Mouse (Mus musculus) heart, adult 11 months (tissue): ENCODE results near the gene Lin7a.

Experiments used
- DNase-seq: peaks from one replicate; pipeline ENCODE4 v3.0.0; 2022

The Lin7a gene

GRCm38 (mm10) chr10:107341151-107341550, 69.7 kb downstream of the Lin7a start:
- DNase-seq: no peak

DNA sequence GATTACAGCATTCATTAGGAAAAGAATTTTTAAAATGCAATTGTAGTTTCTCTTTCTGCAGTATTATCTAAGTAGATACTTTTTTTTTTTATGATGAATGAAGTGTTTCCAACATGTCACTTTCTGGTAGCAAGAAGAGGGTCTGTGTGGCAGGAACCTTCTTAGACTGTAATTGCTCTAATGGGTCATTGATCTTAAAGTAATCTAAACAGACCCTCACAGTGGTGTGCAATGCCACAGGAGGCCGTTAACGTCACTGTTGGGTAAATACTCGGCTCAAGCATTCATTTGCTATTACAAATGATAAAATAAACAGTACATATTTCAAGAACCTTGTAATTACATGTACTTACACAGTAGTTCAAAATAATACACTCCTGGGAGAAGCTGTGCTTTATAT, 72.7 kb downstream of the Lin7a start:
- no peak for DNase-seq

DNA sequence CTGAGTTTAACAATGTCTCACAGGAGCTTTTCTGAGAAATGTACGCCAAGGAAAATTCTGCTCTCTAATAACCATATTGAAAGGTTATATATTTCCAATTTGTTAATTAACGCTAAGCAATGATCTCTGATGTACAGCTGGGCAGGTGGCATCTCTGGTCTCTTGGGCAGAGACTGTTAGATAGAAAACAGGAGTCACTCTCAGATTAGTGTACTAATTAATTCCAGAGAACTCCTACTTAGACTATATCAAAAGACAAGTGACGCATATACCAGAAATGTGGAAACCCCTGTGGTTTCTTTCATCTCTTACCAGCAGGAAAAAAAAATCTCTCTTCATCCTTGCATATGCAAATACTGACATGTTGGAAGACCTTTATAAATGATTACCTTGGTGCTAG, 76.4 kb downstream of the Lin7a start:
- no peak for DNase-seq

- no peak for DNase-seq
Measured at GRCm38 (mm10) chr10:107351696-107352485, 80.4 kb downstream of the Lin7a start.

DNA sequence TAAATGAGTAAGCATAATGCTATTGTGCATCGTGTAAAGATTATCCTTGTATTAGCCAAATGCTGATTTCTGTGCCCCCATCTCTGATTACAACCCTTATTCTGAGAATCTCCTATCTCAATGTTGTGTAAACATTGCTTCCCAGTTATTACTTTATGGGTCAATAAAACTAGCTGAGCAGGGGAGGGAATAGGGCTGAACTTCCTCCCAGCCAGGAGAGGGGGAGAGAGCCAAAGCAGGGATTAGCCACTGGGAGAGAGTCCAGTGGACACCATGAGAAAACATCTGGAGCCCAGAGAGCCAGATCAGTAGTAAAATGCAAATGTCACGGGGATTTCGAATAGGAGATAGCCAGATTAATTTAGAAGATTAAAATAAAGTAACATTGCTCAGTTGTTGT, 82.0 kb downstream of the Lin7a start:
- no peak for DNase-seq

DNA sequence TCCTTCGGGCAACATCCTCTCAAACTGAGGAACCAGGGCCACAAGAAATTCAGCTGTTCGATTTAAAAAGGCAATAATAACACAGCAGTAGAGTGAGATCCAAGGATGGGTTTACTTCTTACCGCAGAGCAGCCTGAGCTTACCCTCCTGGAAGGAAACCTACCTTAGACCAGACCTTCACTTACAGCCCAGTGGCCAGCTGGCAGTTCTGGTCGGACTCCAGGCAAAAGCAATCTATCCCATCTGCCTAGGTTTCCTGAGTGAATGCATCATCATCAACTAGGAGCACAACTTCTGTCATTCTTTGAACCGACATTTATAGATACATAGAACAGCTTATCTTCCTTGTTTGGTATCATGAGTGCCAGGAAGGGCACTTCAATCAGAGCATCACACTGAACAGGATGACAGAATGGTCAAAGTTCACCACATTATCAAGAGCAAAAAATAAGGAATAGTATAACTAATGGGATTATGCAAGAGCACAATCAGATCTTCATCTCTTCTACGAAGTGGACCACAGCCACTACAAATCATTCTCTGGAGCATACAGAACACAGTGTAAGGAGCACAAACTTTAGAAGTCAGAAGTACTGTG, 87.1 kb downstream of the Lin7a start:
- DNase-seq: no peak

GRCm38 (mm10) chr10:107359296-107359695, 87.8 kb downstream of the Lin7a start:
- no peak for DNase-seq

DNA sequence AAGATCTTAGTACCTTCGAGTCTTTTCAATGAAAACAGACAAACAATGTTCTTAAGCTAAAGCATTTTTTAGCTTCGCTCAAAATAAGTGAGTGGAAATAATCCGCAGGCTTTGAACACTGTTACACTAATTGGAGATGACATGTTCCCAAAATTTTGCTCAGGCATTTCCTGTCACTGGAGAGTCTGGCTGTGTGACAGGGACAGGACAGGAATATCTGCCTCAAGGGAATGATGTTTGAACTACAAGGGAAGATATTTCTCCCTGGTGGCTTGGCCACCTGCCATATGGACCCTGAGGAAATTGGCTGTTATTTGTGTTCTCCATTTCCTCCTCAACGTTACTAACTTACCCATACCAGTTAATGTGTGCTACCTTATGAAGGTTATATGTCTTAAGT, 90.1 kb downstream of the Lin7a start:
- DNase-seq: peak; percentile 95

DNA sequence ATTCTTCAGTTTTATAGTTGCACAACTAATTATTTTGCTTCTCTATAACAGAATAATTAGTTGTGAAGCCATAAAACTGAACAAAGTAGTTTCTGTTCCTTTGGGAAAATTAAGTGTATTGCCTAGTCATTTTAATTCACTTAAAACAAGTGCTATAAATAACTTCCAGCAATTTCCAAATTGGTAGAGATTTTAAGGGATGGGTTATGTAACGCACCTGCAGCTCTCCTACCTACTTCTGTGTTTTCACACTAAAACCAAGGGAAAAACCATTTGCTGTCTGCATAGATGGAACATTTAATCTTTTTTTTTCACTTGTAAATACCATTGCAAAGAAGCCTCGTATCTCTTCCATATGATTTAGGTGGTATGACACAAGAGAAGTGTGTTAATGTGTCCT, 90.5 kb downstream of the Lin7a start:
- no peak for DNase-seq

DNA sequence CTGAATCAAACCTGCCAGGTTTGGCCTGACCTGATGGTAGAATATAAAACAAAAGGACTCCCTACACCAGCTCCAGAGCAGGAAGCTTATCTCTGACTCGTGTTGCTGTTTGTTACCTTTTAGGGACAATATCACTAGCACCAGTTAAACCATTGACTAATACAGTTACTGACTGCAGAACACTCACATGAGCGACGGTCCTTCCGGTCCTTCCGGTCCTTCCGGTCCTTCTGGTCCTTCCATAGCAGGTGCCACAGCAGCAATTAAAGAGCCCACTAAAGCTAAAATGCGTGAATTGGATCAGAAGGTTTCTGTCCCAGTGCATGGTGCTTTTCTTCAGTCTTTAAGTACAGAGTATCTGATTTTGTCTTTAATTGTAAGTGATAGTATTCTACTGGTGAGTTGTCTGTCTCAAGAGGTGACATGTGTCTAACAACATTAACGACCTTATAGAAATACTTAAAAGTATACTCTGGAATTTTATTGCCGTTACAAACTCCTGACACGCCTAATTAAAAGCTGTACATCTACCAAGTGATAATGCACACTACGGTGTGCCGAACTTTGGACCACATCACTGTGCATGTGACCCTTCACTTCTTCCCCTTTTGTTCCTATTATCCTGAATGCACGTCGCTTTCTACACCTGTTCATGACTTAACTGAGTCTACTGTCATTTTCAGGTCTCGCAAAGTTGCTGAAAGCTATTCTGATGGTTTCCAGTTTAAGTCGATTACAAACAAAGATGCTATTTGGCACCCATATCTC, 91.7 kb downstream of the Lin7a start:
- DNase-seq: no peak

DNA sequence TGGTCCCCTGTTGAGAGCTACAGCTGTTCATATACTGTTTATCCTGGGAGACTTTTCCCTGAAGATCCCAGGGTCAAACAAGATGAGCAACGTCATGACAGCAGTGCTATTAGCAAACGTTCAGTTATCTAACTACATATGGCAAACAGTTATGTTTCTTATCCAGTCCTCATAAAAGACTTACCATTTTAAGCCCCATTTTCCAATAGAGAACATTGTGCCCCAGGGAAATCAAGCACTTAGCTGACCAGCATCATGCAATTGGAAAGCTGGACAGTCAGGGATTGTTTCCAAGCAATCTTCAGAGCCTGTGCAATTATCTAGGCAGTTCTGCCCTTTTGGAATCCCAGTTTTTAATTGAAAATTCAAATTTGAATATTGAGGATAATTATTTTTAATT, 105.7 kb downstream of the Lin7a start:
- DNase-seq: peak; percentile 86

DNA sequence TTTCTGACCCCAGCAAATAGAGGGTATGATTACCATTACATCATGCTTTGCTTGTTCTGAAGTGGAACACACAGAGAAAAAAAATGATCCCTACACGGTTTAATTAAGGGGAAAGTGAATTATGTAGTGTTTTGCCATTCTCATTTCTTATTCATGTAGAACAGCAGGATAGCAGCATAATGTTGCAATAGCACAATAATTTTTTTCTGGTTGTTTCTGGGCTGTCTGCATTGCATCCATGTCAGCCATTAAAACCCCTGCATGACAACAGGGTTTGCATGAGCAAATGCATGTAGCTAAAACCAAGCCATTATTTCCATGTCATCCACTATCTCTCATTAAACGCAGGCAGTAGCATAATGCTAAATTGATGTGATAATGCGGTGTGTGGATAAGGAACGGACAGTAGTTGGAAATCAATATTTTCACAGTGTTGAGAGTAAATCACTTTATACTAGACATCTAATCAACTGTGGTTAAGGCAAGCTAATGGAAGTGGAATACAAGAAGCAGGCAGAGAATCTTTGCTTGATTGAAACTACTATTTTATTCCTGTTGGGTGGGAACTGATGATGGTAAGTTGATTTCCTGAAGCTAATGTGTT, 109.8 kb downstream of the Lin7a start:
- no peak for DNase-seq

DNA sequence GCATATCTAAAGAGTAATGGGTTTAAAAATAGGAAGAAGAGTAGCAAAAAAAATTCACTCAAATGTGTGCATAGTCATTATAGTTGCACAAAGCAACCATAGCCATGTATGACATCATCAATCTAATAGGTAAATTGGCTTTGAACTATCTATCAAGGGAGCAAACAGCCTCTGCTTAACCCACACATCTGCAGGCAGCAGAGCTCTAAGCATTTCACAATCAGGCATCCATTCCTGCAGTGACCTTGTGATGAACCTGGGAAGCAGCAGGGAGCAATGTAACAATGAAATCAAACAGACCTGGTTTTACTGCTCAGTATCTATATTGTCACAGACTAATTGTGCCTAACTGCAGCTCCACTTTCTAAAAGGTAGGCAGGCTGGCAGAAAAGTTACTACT, 112.3 kb downstream of the Lin7a start:
- no peak for DNase-seq

DNA sequence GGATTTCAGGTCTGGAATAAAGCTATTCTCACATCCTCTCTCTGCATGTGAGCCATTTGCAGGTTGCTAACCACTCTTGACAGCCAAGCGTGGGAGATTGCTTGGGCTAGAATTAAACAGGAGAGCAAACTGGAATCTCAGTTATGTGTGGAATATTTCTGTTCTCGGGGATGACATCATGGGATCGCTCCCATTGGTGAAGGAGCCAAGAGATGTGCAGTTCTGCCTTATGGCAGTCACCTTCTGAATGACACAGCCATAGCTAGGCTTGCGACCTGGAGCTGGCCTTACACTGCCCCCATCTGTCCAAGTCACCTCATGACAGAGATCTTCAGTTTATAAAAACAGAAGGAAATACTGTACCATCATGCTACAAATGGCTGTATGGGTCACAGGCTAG, 118.0 kb downstream of the Lin7a start:
- no peak for DNase-seq

- no peak for DNase-seq
Measured at GRCm38 (mm10) chr10:107405347-107405746, 133.9 kb downstream of the Lin7a start.

GRCm38 (mm10) chr10:107418306-107418705, 146.8 kb downstream of the Lin7a start:
- DNase-seq: peak; percentile 40

GRCm38 (mm10) chr10:107436967-107437366, 165.5 kb downstream of the Lin7a start:
- DNase-seq: no peak

- DNase-seq: no peak
Measured at GRCm38 (mm10) chr10:107442781-107443180, 171.3 kb downstream of the Lin7a start.

- no peak for DNase-seq
Measured at GRCm38 (mm10) chr10:107449496-107450330, 178.2 kb downstream of the Lin7a start.

GRCm38 (mm10) chr10:107467819-107468218, 196.3 kb downstream of the Lin7a start:
- DNase-seq: no peak
